Mouse (Mus musculus): ENCODE measurements around the gene Mapk8ip1. TPM values are rescaled to one million over a fixed set of nuclear protein-coding genes. Genes with fewer than 3 reads are reported as not detected.

Gene Mapk8ip1
- total RNA-seq, 1 experiment from 2014 or later, result not detected

- no peak for ATAC-seq (replicated peaks; ENCODE audit: insufficient number of reproducible peaks, low FRiP score, low TSS enrichment, poor library complexity, severe bottlenecking)
Observed at GRCm38 (mm10) chr2:92395535-92395934, 5.5 kb downstream of the Mapk8ip1 start.

DNA sequence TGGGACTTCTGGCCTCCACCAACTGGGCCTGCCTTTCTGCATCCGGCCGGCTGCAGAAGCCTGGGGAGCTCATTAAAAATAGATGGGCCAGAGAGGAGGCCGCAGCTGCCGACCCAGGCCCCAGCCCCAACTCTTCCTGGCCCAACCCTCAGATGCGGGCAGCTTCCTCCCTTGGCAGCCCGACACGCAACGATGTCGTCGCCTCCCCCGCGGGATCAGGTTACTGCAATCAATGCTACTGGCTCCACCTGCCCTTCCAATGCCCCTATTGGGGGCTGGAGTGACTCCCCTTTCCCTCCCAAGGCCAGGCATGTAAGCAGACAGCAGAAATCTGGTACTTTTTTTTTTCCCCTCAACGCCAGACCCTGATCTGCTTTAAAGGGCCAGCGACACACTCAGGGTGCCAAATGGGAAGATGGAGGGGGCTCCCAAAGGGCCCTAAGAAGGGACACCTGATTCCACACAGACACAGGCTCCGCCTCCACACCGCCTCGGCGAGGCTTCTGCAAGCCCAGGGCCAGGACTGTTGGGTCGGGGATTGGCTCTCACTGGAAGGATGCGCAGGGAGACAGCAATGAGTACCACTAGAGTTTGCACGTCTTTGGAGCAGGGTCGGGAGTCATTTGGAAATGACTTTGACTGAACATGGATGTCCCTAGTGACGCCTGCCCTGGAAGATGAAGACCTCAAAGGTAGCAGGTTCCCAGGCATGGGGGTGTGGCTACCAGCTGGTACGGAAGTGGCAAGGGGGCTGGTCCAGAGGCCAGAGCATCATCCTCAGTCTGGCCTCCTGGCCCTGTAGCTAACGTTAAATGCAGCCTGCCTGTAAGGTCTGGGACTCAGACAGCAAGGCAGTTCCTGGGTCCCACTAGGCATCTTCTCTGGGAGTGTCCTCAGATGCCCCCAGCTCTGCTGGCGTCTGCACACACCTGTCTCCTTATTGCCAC lies 8.5 kb downstream of the Mapk8ip1 start:
- no peak for ATAC-seq (replicated peaks; ENCODE audit: insufficient number of reproducible peaks, low FRiP score, low TSS enrichment, poor library complexity, severe bottlenecking)

DNA sequence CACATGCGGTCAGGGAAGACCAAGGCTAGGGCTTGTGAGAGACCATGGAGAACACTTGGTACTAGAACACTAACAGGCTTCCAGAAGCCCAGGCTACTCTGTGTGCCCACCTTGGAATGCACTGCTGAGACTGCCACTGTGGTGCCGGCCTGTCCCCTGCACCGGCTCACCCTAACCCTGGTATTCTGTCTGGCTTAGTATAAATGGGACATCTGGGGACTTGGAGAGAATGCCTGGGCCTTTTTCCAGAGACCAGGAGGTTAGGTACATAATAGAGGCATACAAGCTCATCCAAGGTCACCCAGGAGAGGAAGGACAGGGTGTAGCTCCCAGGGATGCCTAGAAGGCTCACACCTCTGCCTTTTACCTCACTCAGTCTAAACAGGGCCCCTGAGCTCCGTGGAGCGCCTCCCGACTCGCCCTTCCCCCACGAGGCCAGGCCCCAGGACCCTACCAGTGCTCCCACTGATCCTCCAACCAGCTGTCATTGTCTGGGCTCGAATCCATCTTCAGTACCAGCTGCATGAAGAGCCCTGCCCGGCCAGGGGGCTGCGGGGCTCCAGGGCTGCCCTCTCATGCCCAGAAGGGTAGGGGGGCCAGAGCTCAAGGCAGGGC lies 9.3 kb downstream of the Mapk8ip1 start:
- no peak for ATAC-seq (replicated peaks; ENCODE audit: insufficient number of reproducible peaks, low FRiP score, low TSS enrichment, poor library complexity, severe bottlenecking)

- ATAC-seq (replicated peaks; ENCODE audit: insufficient number of reproducible peaks, low FRiP score, low TSS enrichment, poor library complexity, severe bottlenecking), result no peak
Observed at GRCm38 (mm10) chr2:92391116-92391515, 9.9 kb downstream of the Mapk8ip1 start.

DNA sequence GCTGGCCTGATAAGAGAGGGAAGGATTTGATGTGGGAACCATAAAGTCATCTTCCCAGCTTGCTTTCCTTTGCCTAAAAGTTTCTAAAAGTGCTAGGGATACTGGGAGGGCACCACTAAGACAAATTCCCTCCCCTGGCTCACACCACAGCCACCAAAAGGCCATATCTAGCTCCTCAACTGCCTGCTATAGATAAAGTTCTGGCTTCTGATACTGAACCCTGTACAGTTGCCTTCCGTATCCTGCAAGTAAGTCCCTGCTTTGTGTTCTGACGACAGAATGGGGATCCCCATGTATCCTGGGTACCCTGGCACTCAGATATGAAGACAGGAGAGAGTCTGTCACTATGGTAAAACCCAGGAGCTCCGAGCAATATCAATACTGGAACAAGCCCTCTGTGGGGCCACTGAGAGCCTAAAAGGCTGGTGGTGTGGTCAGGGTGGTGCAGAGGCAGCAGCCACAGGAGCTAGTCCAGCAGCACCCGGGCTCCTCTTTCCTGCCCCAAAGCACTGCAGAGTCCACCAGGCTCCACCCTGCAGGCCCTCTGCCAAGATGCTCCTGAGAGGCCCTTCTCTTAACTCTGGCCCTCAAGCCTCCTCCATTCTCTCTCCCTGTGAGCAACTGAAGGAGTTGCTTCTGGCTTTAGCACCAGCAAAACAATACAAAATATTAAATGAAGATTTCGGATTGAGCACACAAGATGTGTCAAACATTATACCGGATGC lies 10.7 kb downstream of the Mapk8ip1 start:
- ATAC-seq (replicated peaks; ENCODE audit: insufficient number of reproducible peaks, low FRiP score, low TSS enrichment, poor library complexity, severe bottlenecking), result no peak

DNA sequence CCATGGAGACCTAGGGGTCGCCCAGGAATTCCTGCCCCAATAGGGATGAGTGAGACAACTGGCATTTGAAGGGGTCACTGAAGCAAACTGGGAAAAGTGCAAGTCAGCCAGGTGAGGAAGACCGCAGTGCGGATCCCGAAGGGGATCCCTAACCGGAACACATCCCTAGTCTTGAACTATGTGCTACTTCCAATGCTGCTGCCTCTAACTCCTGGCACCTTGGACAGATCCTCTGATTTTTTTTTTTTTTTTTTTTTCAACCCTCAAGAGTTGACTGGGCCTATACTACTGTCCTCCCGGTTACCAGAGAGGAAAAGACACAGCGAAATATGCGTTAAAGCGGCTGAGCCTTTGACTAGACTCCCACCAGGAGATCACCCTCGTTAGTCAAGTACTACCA lies 11.4 kb downstream of the Mapk8ip1 start:
- ATAC-seq (replicated peaks; ENCODE audit: insufficient number of reproducible peaks, low FRiP score, low TSS enrichment, poor library complexity, severe bottlenecking), result no peak

DNA sequence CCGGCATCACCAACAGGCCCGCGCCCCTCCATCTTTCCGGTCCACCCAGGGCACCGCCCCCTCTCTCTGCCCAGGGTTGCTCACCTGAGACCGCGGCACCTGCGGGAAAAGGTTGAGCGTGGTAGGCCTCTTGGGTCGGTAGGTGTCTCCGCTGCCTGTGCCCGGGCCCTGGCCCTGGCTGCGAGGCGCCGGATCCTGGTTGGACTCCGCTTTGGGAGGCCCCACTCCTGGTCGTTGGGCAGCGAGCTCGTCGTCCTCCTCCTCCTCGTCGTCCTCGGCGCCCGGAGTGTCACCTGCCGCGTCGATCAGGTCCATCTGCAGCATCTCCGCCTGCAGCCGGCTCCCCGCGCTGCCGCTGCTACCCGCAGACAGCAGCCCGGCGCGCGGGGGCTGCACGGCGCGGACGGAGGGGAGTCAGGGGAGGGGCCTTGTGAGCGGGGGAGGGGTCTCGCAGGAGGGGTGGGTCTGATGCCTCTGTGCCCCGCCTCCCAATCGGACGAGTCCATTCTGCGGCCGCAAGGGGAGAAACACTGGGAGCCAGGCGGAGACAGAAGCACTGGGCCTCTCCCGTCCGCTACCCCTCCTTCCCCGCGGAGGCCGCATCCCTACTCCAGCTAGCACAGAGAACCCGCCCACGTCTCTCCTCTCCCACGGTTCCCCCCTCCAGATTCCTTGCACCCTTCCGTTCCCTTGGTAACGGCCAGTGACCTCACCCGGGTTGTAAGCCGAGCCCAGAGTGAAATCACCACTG lies 12.0 kb downstream of the Mapk8ip1 start:
- ATAC-seq (replicated peaks; ENCODE audit: insufficient number of reproducible peaks, low FRiP score, low TSS enrichment, poor library complexity, severe bottlenecking), result no peak

DNA sequence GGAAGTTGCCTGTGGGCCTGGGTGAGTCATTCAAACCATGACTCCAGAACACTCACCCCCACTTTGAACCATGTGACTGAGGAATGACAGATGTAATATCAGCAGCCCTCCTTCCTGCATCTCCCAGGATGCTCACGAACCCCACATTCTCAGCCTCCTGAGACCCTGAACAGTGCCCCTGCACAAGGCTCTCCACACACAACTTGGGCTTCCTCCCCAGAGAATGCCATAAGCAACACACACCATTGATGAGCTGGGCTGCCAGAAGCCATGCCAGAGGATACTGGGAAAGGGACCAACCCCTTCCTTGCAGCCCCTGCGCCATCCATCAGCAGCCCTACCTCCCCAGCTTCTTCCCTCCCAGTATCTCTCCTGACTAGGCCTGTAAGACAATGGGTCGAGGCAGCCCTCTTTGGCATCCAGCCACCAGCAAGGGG lies 13.0 kb downstream of the Mapk8ip1 start:
- no peak for ATAC-seq (replicated peaks; ENCODE audit: insufficient number of reproducible peaks, low FRiP score, low TSS enrichment, poor library complexity, severe bottlenecking)

DNA sequence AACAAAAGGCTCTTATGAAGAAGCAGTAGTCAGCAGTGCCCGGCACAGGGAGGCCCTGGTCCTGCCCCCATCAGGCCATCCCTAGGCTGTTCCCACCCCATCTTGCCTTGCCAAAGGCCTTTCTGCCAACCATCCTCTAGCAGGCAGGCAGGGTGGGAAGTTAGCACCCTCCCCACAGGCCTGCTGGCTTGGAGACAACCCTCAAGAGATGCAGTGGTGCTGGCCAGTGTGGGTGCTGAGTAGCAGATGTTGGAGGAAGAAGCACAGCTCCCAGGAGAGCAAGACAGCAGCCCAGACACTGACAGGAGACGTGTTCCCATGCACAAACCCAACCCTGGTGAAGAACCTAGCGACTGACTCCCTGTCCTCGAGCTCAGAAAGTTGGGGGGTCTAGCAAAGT lies 13.4 kb downstream of the Mapk8ip1 start:
- no peak for ATAC-seq (replicated peaks; ENCODE audit: insufficient number of reproducible peaks, low FRiP score, low TSS enrichment, poor library complexity, severe bottlenecking)

- ATAC-seq (replicated peaks; ENCODE audit: insufficient number of reproducible peaks, low FRiP score, low TSS enrichment, poor library complexity, severe bottlenecking), result no peak
Observed at GRCm38 (mm10) chr2:92386821-92387570, 14.1 kb downstream of the Mapk8ip1 start.

GRCm38 (mm10) chr2:92385113-92386051 lies 15.7 kb downstream of the Mapk8ip1 start:
- no peak for ATAC-seq (replicated peaks; ENCODE audit: insufficient number of reproducible peaks, low FRiP score, low TSS enrichment, poor library complexity, severe bottlenecking)

GRCm38 (mm10) chr2:92384101-92384500 lies 17.0 kb downstream of the Mapk8ip1 start:
- no peak for ATAC-seq (replicated peaks; ENCODE audit: insufficient number of reproducible peaks, low FRiP score, low TSS enrichment, poor library complexity, severe bottlenecking)

GRCm38 (mm10) chr2:92382759-92383158 lies 18.3 kb downstream of the Mapk8ip1 start:
- ATAC-seq (replicated peaks; ENCODE audit: insufficient number of reproducible peaks, low FRiP score, low TSS enrichment, poor library complexity, severe bottlenecking), result no peak

GRCm38 (mm10) chr2:92381901-92382588 lies 19.0 kb downstream of the Mapk8ip1 start, which contains the start of gene 1700029I15Rik:
Gene 1700029I15Rik (plus strand): TSS chr2:92382538.
- no peak for ATAC-seq (replicated peaks; ENCODE audit: insufficient number of reproducible peaks, low FRiP score, low TSS enrichment, poor library complexity, severe bottlenecking)

DNA sequence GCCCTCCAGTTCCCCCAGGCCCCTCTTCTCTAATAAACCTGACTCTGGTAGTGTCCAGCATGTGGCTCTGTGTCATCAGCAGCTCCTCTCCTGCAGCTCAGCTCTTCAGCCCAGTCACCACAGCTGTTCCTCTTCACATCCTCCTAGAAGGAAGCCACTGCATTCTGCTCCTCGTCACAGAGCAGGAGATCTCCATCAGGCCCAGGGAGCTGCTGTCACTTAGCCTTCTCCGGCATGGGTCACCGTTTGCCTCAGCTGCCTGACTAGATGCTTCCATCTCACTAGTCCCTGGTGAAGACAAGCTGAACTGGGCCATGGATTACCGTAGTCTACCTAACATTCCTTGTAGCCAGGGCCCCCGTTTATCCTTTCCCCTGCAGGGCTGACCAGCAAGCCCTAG lies 19.9 kb downstream of the Mapk8ip1 start:
- no peak for ATAC-seq (replicated peaks; ENCODE audit: insufficient number of reproducible peaks, low FRiP score, low TSS enrichment, poor library complexity, severe bottlenecking)

GRCm38 (mm10) chr2:92380495-92381050 lies 20.5 kb downstream of the Mapk8ip1 start:
- no peak for ATAC-seq (replicated peaks; ENCODE audit: insufficient number of reproducible peaks, low FRiP score, low TSS enrichment, poor library complexity, severe bottlenecking)
